Mouse (Mus musculus) heart, adult 2 months (tissue): ENCODE data around the gene Cntrl.

Experiments used
- CTCF ChIP-seq: fragments of 200-600 bp; IDR thresholded peaks from 2 replicates; pipeline ENCODE4 v1.8.1; 2022; ENCODE audit warnings: antibody characterized with exemption, mild to moderate bottlenecking, moderate library complexity
- EP300 ChIP-seq: fragments of 200-500 bp; IDR thresholded peaks from 2 replicates; pipeline ENCODE4 v1.6.1; 2011; ENCODE audit warnings: low read depth, low read length, control low read depth; ENCODE audit not compliant: insufficient read depth
- POLR2A ChIP-seq: fragments of 200-500 bp; IDR thresholded peaks from 2 replicates; pipeline ENCODE4 v1.6.1; 2011; ENCODE audit warnings: mild to moderate bottlenecking, low read depth, low read length, control low read depth; ENCODE audit not compliant: insufficient read depth

GRCm38 (mm10) chr2:35063333-35064030 is 45.8 kb upstream of the Cntrl start:
- TF ChIP-seq CTCF, result no peak
- TF ChIP-seq EP300, result no peak
- TF ChIP-seq POLR2A, result no peak
